Mouse (Mus musculus) mouse trophoblast stem cell (cell line): ENCODE results near the gene Slc18a3.

Experiments
- in situ Hi-C, 2 experiments: fragments of 300-500 bp; cut with MseI, MboI; formaldehyde crosslinking; loops; 2 replicates in 1 of 2; 3 replicates in 1 of 2; pipeline ENCODE4 v1.15.1; 2025

The Slc18a3 gene

DNA sequence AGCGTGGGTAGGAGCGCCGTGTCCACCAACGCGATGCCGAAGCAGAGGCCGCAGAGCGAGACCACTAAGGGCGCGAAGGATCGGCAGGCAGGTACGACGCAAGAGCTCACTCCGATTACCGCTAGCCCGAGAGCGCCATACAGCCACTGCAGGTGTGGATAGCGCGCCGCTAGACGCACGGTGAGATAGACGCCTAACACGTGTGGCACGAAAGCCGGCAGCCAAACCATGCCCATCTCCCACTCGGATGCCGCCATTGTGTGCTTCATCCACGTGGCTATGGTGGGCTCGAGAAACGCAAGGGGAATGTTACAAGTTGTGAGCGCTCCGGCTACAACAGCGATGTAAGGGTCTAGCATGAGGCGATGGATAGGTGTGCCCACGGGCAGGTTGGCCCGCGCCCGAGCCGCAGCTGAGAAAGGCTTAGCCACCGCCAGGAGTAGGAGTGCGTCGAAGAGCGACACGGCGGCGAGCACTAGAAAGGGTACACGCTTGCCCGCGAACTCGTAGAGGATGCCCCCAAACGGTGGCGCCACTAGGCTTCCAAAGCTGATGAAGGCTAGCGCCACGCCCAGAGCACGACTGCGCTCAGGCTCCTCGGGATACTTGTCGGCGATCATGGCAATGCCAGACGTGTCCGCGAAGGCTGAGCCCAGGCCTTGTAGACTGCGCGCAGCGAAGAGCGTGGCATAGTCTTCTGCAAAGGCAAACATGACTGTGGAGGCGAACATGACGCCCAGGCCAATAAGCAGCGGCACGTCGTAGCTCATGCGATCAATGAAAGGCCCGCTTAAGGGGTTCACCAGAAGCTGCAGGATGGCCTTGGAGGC, 1.2 kb downstream of the Slc18a3 start:
- in situ Hi-C loops = no loop called here

DNA sequence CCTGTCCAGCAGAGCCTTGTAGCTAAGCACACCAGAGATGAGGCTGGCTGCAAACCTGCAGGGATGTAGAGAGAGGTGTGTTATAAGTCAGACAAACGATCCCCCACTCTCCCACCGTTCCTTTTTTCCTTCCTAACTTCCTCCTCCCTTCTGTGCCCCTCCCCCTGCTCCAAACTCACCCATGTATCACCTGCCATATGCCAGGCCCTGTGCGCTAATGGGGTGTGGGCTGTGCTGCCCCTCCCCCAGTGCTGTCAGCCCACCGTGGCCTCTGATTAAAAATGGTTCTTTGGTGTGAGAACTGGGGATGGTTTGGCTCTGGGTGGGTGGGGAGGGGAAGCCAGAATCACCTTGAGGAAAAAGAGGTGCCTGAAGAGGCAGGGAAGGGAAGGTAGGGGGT, 12.1 kb downstream of the Slc18a3 start:
- in situ Hi-C loops = no loop called here

DNA sequence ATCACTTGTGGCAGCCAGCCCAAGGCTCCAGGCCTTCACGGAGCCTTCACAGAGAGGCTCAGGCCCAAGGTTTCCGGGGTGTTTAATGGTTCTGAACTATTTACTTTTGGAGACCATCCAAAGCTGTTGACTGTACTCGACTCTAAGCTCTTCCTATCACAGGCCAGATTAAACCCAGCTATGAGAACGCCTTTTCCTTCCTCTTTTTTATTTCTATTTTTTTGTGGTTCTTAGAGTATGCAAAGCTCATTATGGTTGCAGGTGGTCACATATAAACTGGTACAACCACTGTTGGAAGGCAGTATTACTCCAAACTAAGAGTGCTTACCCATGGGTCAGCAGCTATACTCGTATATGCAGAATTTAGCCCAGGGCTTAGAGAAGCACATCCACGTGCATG, 17.7 kb downstream of the Slc18a3 start:
- in situ Hi-C loops = no loop called here

DNA sequence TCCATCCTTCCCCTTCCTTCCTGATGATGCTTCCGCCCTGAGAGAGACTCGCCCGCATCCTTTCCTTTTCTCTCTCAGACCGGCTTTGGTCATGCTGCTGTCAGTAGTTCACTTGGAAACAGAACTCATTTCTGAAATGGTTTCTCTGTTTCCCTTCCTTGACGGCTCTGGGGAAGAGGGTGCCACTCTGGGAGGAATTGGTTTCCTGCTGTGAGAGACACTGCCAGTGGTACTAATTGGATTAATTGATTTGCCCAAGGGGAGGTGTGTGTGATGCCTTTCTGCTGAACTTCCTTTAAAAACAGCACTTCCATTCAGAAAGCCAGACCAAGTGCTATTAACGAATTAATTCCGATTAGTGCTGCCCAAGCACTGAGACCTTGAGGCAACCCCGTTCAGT, 21.2 kb downstream of the Slc18a3 start:
- in situ Hi-C loops = no loop called here

DNA sequence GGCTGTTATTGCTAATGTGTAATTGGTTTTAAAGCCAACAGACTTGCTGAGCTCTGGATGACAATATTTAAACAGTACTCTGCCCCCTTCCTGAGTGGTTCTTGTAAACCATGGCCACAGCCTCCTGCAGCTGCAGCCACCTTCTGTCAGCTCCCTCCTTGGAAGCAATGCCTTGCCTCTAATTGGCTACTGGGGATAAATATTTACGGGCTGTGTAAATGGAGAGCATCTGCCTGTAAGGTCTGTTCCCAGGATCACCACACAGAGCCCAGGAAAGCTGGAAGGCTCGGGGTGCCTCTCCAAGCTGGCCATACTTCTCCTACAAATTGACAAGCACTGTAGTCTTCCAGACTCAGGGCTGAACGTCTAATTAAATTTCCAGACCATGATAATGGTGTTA, 24.9 kb downstream of the Slc18a3 start:
- in situ Hi-C loops = no loop called here

DNA sequence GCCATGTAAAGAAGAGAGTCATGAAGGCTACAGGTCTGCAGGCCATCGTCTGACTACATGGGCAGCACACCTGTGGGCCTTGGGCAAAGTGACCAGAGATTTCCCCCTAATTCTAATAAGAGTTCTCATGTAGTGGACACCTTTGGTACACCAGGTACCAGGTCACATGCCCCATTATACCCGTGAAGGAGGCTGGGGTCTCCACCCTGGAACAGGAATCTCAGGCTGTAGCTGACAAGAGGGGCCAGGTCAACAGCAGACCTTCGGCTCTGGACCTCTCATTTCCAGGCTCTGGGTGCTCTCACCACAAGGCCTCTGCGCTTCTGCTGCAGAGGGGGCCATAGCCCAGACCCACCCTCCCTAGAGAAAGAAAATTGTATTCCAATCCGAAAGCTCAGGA, 25.3 kb downstream of the Slc18a3 start:
- in situ Hi-C loops = no loop called here

DNA sequence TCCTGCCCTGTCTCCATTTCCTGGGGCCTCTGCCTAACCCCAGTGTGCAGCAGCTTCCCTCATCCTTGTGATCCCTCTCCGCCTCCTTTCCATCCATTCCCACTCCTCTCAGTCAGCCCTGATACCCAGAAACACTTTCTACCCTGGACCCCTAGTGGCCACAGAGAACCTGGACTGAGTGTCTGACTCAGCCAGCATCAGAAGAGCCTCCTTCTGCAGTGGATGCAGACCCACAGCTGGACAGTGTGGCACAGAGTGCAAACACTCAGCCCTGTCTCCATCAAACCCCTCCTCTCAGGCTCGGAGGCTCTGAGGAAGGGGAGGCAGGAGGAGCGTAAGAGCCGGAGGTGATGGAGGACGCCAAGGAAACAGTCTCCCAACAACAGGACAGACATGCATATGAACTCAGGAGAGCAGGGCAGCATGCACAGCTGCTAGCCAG, 27.3 kb downstream of the Slc18a3 start:
- in situ Hi-C loops = no loop called here

DNA sequence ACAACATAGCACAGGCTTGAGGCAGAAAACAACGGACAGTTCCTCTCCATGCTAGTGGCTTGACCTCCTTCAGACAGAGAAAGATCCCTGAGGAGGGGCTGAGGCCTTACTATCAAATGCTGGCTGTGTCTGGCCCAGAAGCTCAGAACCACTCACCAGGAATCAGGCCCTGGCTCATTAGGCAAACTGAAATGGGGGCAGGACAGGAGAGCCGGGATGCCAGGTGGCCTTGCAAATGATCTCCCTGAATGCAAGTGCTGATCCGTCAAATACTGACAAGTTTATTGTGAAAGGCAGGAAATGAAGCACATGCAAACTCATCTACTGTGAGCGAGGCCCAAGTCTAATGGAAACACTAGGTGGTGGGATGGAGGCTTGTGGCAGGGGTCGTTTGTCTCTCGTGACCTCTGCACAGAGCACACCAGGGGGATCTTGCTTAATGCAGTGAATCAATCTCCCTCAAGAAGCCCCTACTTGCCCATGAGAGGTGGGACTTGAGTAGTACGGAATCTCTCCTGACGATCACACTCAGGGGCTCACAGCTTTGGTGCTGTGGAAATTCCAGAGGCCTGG, 35.5 kb downstream of the Slc18a3 start:
- in situ Hi-C loops = no loop called here

DNA sequence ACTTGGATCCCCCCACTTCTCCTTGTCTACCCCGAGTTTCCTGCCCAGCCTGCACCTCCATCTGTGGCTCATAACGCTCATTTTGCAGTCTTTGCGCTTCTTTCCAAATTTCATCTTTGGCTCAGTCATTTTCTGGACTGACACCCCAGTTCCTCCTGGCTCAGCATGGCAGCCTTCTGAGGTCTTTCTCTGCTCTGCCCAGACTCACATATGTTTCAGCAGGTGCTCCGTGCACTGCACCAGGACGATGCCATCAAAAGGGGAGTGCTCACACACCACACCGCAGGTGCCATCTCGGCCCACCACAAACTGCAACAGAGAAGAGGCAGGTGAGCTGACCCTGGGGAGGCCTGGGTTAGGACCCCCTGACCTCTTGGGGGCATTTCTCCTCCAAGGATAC, 40.7 kb downstream of the Slc18a3 start:
- in situ Hi-C loops = no loop called here

DNA sequence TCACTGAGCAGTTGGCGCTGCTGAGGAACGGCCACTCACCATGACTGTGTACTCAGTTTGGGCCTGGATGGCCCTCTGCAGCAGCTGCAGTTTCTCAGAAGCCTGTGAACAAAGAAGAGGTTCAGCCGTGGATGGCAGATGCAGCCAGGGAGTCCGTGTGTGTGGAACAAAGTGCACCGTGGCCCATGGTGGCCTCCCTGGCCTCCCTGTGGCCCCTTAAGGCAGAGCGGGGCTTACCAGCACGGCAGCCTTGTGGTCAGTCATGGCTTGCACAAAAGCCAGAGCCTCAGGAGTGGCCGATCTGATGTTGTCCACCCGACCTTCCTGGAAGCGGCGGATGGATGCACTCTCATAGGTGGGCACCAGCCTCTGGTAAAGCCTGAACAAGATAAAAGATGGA, 45.9 kb downstream of the Slc18a3 start:
- in situ Hi-C loops = no loop called here
